Mouse (Mus musculus) urinary bladder, postnatal 36 days (tissue): Measurements from ENCODE around the gene Pcbp4.

ENCODE experiments used
- DNase-seq, 2 experiments: peaks; one replicate each; pipeline ENCODE4 v3.0.0; 2022; ENCODE audit warnings: low spot score in 2 of 2, mixed read lengths in 1 of 2

Pcbp4 gene

GRCm38 (mm10) chr9:106444836-106445235, 8.3 kb upstream of the Pcbp4 start:
- no peak for DNase-seq

GRCm38 (mm10) chr9:106447348-106447747, 5.7 kb upstream of the Pcbp4 start, which contains the start of the genes Abhd14b and Abhd14a:
Gene Abhd14b, plus strand, starts transcription at chr9:106447459.
Gene Abhd14a, minus strand, starts transcription at chr9:106447678.
- DNase-seq: peak; percentile 90 to 93

GRCm38 (mm10) chr9:106447951-106448350, 5.1 kb upstream of the Pcbp4 start:
- DNase-seq: no peak

GRCm38 (mm10) chr9:106448498-106449031, 4.5 kb upstream of the Pcbp4 start:
- peak; percentile 68 to 69 for DNase-seq

- DNase-seq: no peak
These were observed 3.1 kb upstream of the Pcbp4 start for GRCm38 (mm10) chr9:106449947-106450346.

GRCm38 (mm10) chr9:106450661-106451060, 2.4 kb upstream of the Pcbp4 start:
- peak in 1 of 2 experiments; percentile 68 for DNase-seq

GRCm38 (mm10) chr9:106451298-106451697, 1.8 kb upstream of the Pcbp4 start:
- no peak for DNase-seq

- DNase-seq: no peak
These were observed 1.2 kb upstream of the Pcbp4 start for GRCm38 (mm10) chr9:106451899-106452298.

GRCm38 (mm10) chr9:106452351-106452750, 740 bp upstream of the Pcbp4 start:
- no peak for DNase-seq

- no peak for DNase-seq
These were observed 270 bp upstream of the Pcbp4 start for GRCm38 (mm10) chr9:106452821-106453220.

GRCm38 (mm10) chr9:106454071-106454761, 1.1 kb downstream of the Pcbp4 start:
- DNase-seq: no peak

GRCm38 (mm10) chr9:106454888-106455681, 2.0 kb downstream of the Pcbp4 start:
- no peak for DNase-seq

GRCm38 (mm10) chr9:106456325-106457162, 3.5 kb downstream of the Pcbp4 start:
- no peak for DNase-seq

GRCm38 (mm10) chr9:106457163-106457559, 4.1 kb downstream of the Pcbp4 start:
- no peak for DNase-seq

GRCm38 (mm10) chr9:106457920-106458319, 4.8 kb downstream of the Pcbp4 start:
- DNase-seq: no peak

GRCm38 (mm10) chr9:106459946-106460345, 6.9 kb downstream of the Pcbp4 start:
- DNase-seq: no peak

- no peak for DNase-seq
These were observed 7.4 kb downstream of the Pcbp4 start for GRCm38 (mm10) chr9:106460401-106461025.

GRCm38 (mm10) chr9:106461026-106461415, 7.9 kb downstream of the Pcbp4 start:
- DNase-seq: no peak

- DNase-seq: no peak
These were observed 8.7 kb downstream of the Pcbp4 start for GRCm38 (mm10) chr9:106461641-106462429.

GRCm38 (mm10) chr9:106462430-106462800, 9.3 kb downstream of the Pcbp4 start:
- no peak for DNase-seq
